In genomic region chr2:34129674-34130267, GRCm38 (mm10) we compare ENCODE assay signal across 13 mouse cellular contexts.
DNase-seq lines count a peak whose midpoint lies in the region; ATAC-seq lines count a peak whose summit lies in the region.
"Had no signal": no experiment of that assay in that cellular context is flagged by ENCODE, and none has a peak within 500 bp of the region (broad histone marks: within the 10 kb centered on the region; RNA-seq: fewer than 3 reads in every experiment).

No protein-coding gene starts in this region.

- peak overlapping the region; percentile 21 for H3K4me2 ChIP-seq in hindbrain, embryonic 14.5 days (replicated peaks)
- H3K4me2 ChIP-seq in heart, embryonic 11.5 days = no peak overlapping the region
- no peak overlapping the region for H3K4me2 ChIP-seq in kidney, embryonic 16.5 days (replicated peaks; ENCODE audit: low read depth, low read length)

- H3K36me3 ChIP-seq in hindbrain, embryonic 14.5 days (replicated peaks; ENCODE audit: control insufficient read depth, insufficient read depth) = no peaks in the 10 kb centered on the region
- H3K36me3 ChIP-seq in heart, embryonic 11.5 days (ENCODE audit: control insufficient read depth, insufficient read depth, low read length) = no peaks in the 10 kb centered on the region
- H3K36me3 ChIP-seq in kidney, embryonic 16.5 days (ENCODE audit: insufficient read depth, low read length) = no peaks in the 10 kb centered on the region

- peak; percentile 35 to 56 for DNase-seq in cerebellum, postnatal 25 days
- DNase-seq in cerebellum, adult 11-12 months = no peak
- peak; percentile 50 for DNase-seq in right cerebral cortex, postnatal 10 days (ENCODE audit: low spot score in 2 of 2)
- DNase-seq in right cerebral cortex, postnatal 25 days = no peak
- DNase-seq in hindbrain, embryonic 14.5 days (ENCODE audit: low spot score) = peak; percentile 54
- peak; percentile 33 for DNase-seq in retina, embryonic 14.5 days (ENCODE audit: low spot score)
- DNase-seq: B cell, adult 2 months; kidney, adult 9 months; layer of hippocampus, adult 9-11 months; lung, adult 2 months; thymus, postnatal 36 days had no signal

- H3K4me3 ChIP-seq in hindbrain, embryonic 14.5 days (replicated peaks; ENCODE audit: low read length) = no peak overlapping the region
- H3K4me3 ChIP-seq in heart, embryonic 11.5 days (ENCODE audit: low read depth, low read length) = no peak overlapping the region
- H3K4me3 ChIP-seq in kidney, embryonic 16.5 days (ENCODE audit: low read length) = no peak overlapping the region

- ATAC-seq in hindbrain, embryonic 14.5 days (ENCODE audit: low FRiP score) = peak; percentile 59; the same call in 1 of the 2 replicates
- no peak for ATAC-seq in heart, embryonic 11.5 days (replicated peaks; ENCODE audit: insufficient number of reproducible peaks, low FRiP score, low TSS enrichment)
- no peak for ATAC-seq in kidney, embryonic 16.5 days (ENCODE audit: low FRiP score, low TSS enrichment)

- H3K9me3 ChIP-seq in hindbrain, embryonic 14.5 days (ENCODE audit: control insufficient read depth, low read length) = no peaks in the 10 kb centered on the region
- H3K9me3 ChIP-seq in heart, embryonic 11.5 days (replicated peaks; ENCODE audit: control insufficient read depth, low read length) = no peaks in the 10 kb centered on the region
- H3K9me3 ChIP-seq in kidney, embryonic 16.5 days (ENCODE audit: low read length) = no peaks in the 10 kb centered on the region

- H3K27me3 ChIP-seq in hindbrain, embryonic 14.5 days (ENCODE audit: control insufficient read depth, insufficient read depth, low read length) = no peaks in the 10 kb centered on the region
- H3K27me3 ChIP-seq in heart, embryonic 11.5 days (ENCODE audit: control insufficient read depth, insufficient read depth, low read length) = no peaks in the 10 kb centered on the region
- no peaks in the 10 kb centered on the region for H3K27me3 ChIP-seq in kidney, embryonic 16.5 days (ENCODE audit: insufficient read depth, low read length)

- H3K9ac ChIP-seq in hindbrain, embryonic 14.5 days = no peak overlapping the region
- H3K9ac ChIP-seq in heart, embryonic 11.5 days (ENCODE audit: low read depth, low read length) = no peak overlapping the region
- H3K9ac ChIP-seq in kidney, embryonic 16.5 days (replicated peaks; ENCODE audit: low read length) = no peak overlapping the region

- H3K4me1 ChIP-seq in hindbrain, embryonic 14.5 days (replicated peaks; ENCODE audit: control insufficient read depth, insufficient read depth, low read length) = peaks cover 6% of the 10 kb centered on the region; the same call in 1 of the 2 replicates
- H3K4me1 ChIP-seq in heart, embryonic 11.5 days (ENCODE audit: control insufficient read depth, insufficient read depth, low read length) = no peaks in the 10 kb centered on the region
- no peaks in the 10 kb centered on the region for H3K4me1 ChIP-seq in kidney, embryonic 16.5 days (ENCODE audit: insufficient read depth, low read length)

- H3K27ac ChIP-seq in hindbrain, embryonic 14.5 days = no peak overlapping the region
- H3K27ac ChIP-seq in heart, embryonic 11.5 days (ENCODE audit: low read depth, low read length) = no peak overlapping the region
- no peak overlapping the region for H3K27ac ChIP-seq in kidney, embryonic 16.5 days (ENCODE audit: low read length)

- 35% methylated on average over 13 of the region's 13 CpGs for WGBS in hindbrain, embryonic 14.5 days
- 46% methylated on average over 13 of the region's 13 CpGs for WGBS in heart, embryonic 11.5 days (ENCODE audit: insufficient replicate concordance)
- 65% methylated on average over 13 of the region's 13 CpGs for WGBS in kidney, embryonic 16.5 days

Comparison
In these comparisons a context has a peak if more than half of its experiments do, and no peak if none do; other contexts are left out.
1. DNase-seq: peak in cerebellum, postnatal 25 days (2 of 2), right cerebral cortex, postnatal 10 days (2 of 2), hindbrain, embryonic 14.5 days (single experiment) and retina, embryonic 14.5 days (single experiment); none in cerebellum, adult 11-12 months (single experiment) and right cerebral cortex, postnatal 25 days (single experiment).